Mouse (Mus musculus) forebrain, embryonic 14.5 days (tissue): ENCODE measurements around the gene Myo1d. TPM values are rescaled to one million over a fixed set of nuclear protein-coding genes. Genes with fewer than 3 reads are reported as not detected.

ENCODE experiments used
- ATAC-seq: fragments of 200-750 bp; cut with Nextera tagmentation; 2 replicates; pipeline ENCODE4 v1.8.0; 2017; ENCODE audit warnings: mild to moderate bottlenecking, moderate library complexity
- DNase-seq: peaks from one replicate; pipeline ENCODE4 v3.0.0-alpha.2; 2015; ENCODE audit warnings: low spot score
- H3K27ac ChIP-seq: fragments of 300-500 bp; sonication (generic); 2 replicates; pipeline ENCODE4 v1.5.1; 2014; ENCODE audit warnings: low read depth, mild to moderate bottlenecking, control low read depth, low read length, moderate library complexity
- H3K27me3 ChIP-seq: fragments of 300-500 bp; sonication (generic); replicated peaks from 2 replicates; pipeline ENCODE4 v1.6.1; 2014; ENCODE audit warnings: low read length, control low read depth, mixed read lengths; ENCODE audit not compliant: control insufficient read depth, insufficient read depth
- H3K36me3 ChIP-seq: fragments of 300-500 bp; sonication (generic); 2 replicates; pipeline ENCODE4 v1.6.1; 2014; ENCODE audit warnings: low read length, control low read depth; ENCODE audit not compliant: control insufficient read depth, insufficient read depth
- H3K4me1 ChIP-seq: fragments of 300-500 bp; sonication (generic); 2 replicates; pipeline ENCODE4 v1.6.1; 2014; ENCODE audit warnings: antibody characterized with exemption, low read length, control low read depth; ENCODE audit not compliant: control insufficient read depth, insufficient read depth
- H3K4me2 ChIP-seq: fragments of 300-500 bp; sonication (generic); 2 replicates; pipeline ENCODE4 v1.6.1; 2014; ENCODE audit warnings: mild to moderate bottlenecking, control low read depth, low read length
- H3K4me3 ChIP-seq: fragments of 300-500 bp; sonication (generic); 2 replicates; pipeline ENCODE4 v1.5.1; 2014; ENCODE audit warnings: low read depth, low read length, control low read depth
- H3K9ac ChIP-seq: fragments of 300-500 bp; sonication (generic); 2 replicates; pipeline ENCODE4 v1.6.1; 2014; ENCODE audit warnings: mild to moderate bottlenecking, low read length, control low read depth, moderate library complexity
- H3K9me3 ChIP-seq: fragments of 300-500 bp; sonication (generic); replicated peaks from 2 replicates; pipeline ENCODE4 v1.6.1; 2016; ENCODE audit warnings: low read length, control low read depth, mixed read lengths; ENCODE audit not compliant: control insufficient read depth
- WGBS: fragments of 180-500 bp; shearing (Covaris S2); extraction: QIAGEN DNeasy Blood & Tissue Kit; methylation state at CpG from one replicate; pipeline ENCODE4 v1.1.7; 2014; 5-methylcytosine and 5-hydroxymethylcytosine counted together
- polyA plus RNA-seq: library from polyadenylated mRNA; unstranded; fragments of >200 nt; fragmentation: Nextera tagmentation; extraction: Ambion mirVana; gene quantifications from 2 replicates; pipeline ENCODE4 v1.2.1, GENCODE M21; 2014

Gene Myo1d
- 1.3 and 1.6 TPM in 2 replicates for polyA plus RNA-seq

DNA sequence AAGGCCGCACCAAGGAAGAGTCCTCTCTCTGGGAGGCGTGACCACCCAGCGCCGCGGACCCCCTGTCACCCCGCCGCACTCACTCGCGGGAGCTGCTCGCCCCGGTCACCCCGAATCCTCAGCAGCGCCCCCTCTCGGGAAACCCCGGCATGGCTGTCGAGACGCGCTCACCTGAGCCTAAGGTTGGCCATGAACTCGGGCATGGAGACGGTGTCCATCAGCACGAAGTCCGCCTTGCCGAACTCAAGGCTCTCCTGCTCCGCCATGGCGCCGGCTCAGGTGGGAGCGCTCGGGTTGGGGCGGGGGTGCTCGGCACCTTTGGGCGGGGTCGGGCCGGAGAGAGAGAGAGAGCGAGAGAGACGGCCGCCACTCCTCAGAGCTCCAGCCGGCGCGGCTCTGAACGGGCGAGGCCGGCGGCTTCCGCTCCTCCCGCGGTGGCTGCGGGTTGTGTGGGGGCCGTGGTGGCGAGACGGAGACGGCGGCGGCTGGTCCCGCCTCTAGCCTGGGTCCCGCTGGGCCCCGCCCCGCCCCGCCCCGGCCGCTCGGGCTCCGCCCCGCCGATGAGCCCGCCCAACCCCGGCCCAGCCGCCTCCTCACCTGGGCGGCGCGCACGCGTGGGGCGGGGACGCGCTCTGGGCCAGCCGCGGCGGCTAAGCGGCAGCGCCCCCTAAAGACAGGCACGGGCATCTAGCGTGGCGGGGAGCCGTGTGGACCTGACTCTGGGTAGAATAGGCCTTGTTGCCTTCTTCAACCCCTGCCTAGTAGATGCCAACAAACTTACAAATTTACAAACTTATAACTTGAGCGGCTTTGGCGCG lies at the start of gene Myo1d:
TSS of gene Myo1d (minus strand) at position 499 of the 818 bp plus-strand sequence.
- H3K27ac ChIP-seq: no peak within 1 kb of the TSS
- H3K4me3 ChIP-seq: peak within 1 kb of the TSS; percentile 63
- peak within 1 kb of the TSS; percentile 78 for H3K4me2 ChIP-seq
- H3K9me3 ChIP-seq: no peaks in the 10 kb centered on the region
- H3K4me1 ChIP-seq: no peaks in the 10 kb centered on the region
- ATAC-seq (peak; percentile 94), DNase-seq (peak; percentile 83)
- peak within 1 kb of the TSS; percentile 67 for H3K9ac ChIP-seq
- WGBS: under 1% methylated on average over 75 of the region's 87 CpGs
- H3K27me3 ChIP-seq: 0 out of 2 replicates have a peak, but pooled peaks cover 7% of the 10 kb centered on the region
- no peaks in the 10 kb centered on the region for H3K36me3 ChIP-seq

DNA sequence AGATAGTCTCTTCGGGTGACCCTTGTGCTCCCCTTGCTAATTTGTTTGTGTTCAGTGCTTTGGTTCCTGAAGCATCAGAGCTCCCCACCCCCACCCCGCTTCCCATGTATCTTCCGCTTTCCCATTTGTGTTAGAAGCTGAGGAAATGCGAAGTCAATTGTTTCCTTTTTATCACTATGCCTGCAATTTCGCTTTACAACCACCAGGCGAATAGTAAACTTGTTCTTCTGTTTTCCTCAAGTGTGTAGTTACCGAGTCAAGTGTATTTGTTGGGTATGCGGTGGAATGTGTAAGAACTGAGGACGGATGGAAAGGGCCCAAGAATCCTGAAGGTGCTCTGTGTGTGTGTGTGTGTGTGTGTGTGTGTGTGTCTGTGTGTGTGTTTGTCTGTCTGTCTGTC lies 42.0 kb upstream of the Myo1d start:
- H3K9me3 ChIP-seq: no peaks in the 10 kb centered on the region
- DNase-seq: no peak
- H3K4me3 ChIP-seq: no peak overlapping the region
- 0 out of 2 replicates have a peak, but pooled peaks cover 9% of the 10 kb centered on the region for H3K36me3 ChIP-seq
- 0 out of 2 replicates have a peak, but pooled peaks cover 3% of the 10 kb centered on the region for H3K4me1 ChIP-seq
- no peak overlapping the region for H3K4me2 ChIP-seq
- WGBS: 87% methylated on average over 9 of the region's 9 CpGs
- H3K9ac ChIP-seq: no peak overlapping the region
- H3K27me3 ChIP-seq: no peaks in the 10 kb centered on the region
- no peak overlapping the region for H3K27ac ChIP-seq
- ATAC-seq: no peak

DNA sequence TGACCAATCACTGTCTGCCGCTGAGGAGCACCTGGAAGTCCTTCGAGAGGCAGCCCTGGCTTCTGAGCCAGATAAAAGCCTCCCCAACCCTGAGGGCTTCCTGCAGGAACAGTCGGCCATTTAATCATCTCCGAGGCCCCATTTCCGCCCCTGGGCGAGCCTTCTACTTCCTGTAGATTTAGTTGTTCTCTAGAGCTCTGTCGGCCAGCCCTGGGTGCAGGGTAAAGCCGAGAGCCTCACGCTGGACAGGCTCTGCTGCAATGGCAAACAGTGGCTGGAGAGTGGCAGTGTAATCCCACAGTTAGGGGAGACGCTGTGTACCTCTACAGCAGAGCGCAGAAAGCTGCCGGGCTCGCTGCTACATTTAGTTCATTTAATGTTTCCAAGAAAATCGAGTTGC lies 41.5 kb upstream of the Myo1d start:
- ATAC-seq: no peak

DNA sequence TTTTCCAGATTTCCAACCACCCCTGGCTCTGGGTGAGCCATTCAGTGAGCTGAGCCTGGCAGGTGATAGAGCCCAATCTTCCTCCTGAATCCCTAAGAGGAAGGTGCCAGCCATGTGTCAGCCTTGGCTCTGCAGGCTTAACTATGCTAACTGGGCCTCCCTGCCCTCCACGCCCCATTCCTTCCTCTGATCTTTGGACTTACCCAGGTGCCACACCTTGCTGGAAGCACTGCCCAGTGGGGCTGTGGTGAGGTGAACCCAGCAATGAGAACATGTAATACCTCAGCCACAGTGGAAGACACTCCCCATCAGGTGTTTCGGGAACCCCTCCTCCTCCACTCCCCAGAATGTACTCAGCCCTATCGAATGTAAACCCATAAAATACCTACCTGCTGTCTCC lies 40.3 kb upstream of the Myo1d start:
- whole genome bisulfite sequencing: 92% methylated on average over 3 of the region's 3 CpGs
- H3K9me3 ChIP-seq: no peaks in the 10 kb centered on the region
- ATAC-seq (no peak), DNase-seq (no peak)
- H3K27me3 ChIP-seq: no peaks in the 10 kb centered on the region
- H3K4me1 ChIP-seq: 0 out of 2 replicates have a peak, but pooled peaks cover 3% of the 10 kb centered on the region
- no peak overlapping the region for H3K4me2 ChIP-seq
- no peak overlapping the region for H3K27ac ChIP-seq
- H3K36me3 ChIP-seq: peaks cover 18% of the 10 kb centered on the region; the same call in 1 of the 2 replicates
- H3K4me3 ChIP-seq: no peak overlapping the region
- no peak overlapping the region for H3K9ac ChIP-seq

More for the DNA sequence above, 41.5 kb upstream of the Myo1d start:
- Histone ChIP-seq H3K9ac (no peak overlapping the region), H3K27me3 (no peaks in the 10 kb centered on the region), H3K9me3 (no peaks in the 10 kb centered on the region), H3K36me3 (0 out of 2 replicates have a peak, but pooled peaks cover 9% of the 10 kb centered on the region), H3K27ac (no peak overlapping the region), H3K4me1 (0 out of 2 replicates have a peak, but pooled peaks cover 3% of the 10 kb centered on the region), H3K4me3 (no peak overlapping the region), H3K4me2 (no peak overlapping the region)
- DNase-seq: peak; percentile 31
- WGBS: 53% methylated on average over 14 of the region's 14 CpGs

DNA sequence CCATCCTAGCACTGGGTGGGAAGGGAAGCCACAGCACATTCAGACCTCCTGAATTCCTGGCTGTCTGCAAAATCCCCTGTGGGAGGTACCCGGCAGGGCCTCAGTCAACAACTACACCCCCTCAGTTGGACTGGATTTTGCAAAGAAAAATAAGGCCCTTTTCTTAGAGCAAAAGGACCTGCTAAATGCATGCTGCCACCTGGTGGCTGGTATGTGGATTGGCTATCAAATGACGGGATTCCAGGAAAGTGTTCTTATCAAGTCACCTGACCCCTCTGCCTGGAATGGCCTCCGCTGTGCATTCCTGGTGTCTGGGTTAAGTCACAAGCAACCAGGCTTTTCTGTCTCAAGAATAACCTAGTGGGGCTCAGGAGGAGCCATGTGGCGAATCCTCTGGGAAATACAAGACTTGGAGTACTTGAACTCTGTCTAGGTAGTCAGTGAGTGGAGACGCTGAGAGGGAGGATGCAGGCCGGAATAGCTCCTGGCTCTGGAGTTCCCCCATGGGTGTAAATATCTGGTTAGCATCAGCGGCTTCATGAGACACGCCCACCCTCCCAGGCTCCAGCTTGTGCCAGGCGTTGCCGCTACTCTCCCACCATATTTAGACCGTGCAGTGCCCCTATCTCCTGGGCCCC lies 38.4 kb upstream of the Myo1d start:
- Histone ChIP-seq H3K9ac (no peak overlapping the region; the same call in 1 of the 2 replicates), H3K4me2 (no peak overlapping the region), H3K4me3 (no peak overlapping the region), H3K36me3 (peaks cover 34% of the 10 kb centered on the region), H3K27me3 (no peaks in the 10 kb centered on the region), H3K9me3 (no peaks in the 10 kb centered on the region), H3K27ac (no peak overlapping the region), H3K4me1 (0 out of 2 replicates have a peak, but pooled peaks cover 3% of the 10 kb centered on the region)
- peak; percentile 90 for DNase-seq
- peak; percentile 55; the same call in 1 of the 2 replicates for ATAC-seq
- WGBS: 46% methylated on average over 11 of the region's 11 CpGs

DNA sequence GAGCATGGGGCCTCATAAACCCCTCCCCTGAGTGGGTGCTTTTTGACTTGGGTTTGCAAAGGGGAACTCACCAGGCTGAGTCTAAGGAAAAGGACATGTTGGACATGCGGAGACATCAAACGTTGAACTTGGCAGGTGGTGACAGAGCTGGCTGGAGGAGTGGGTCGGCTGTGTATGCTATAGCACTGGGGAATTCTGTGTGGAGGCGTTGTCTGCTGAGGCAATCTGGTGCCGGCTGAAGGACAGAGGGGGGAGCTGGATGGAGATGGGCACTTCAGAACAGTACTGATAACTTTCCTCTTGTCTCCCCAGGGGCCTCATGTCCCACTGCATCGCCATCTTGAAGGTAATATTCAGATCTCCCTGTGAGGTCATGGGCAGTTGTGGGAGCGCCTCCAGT lies 35.5 kb upstream of the Myo1d start:
- H3K36me3 ChIP-seq: peaks cover 32% of the 10 kb centered on the region
- H3K9me3 ChIP-seq: no peaks in the 10 kb centered on the region
- DNase-seq (no peak), ATAC-seq (no peak)
- no peak overlapping the region for H3K4me2 ChIP-seq
- H3K4me1 ChIP-seq: peaks cover 14% of the 10 kb centered on the region
- whole genome bisulfite sequencing: 92% methylated on average over 7 of the region's 7 CpGs
- H3K27ac ChIP-seq: no peak overlapping the region
- no peak overlapping the region for H3K9ac ChIP-seq
- H3K4me3 ChIP-seq: no peak overlapping the region
- H3K27me3 ChIP-seq: no peaks in the 10 kb centered on the region

DNA sequence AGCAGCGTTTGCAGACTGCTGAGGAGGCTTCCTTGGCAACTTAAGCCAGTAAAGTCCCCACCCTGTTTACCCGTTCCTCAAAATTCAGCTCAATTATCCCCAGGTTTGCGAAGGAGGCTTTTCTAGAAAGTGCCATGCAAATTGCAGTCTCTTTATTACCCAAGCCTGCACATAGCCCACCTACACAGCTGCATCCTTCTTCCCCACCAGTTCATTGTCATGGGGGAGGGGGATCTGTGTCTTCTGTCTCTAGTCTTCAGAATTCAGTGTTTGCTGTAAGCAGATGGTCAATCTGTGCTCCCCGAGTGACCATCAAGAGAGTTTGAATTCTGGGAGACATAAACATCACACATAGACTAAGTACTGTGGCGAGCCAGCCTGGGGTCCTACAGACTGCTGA lies 31.3 kb upstream of the Myo1d start:
- peak overlapping the region; percentile 84 for H3K4me2 ChIP-seq
- H3K4me1 ChIP-seq: peaks cover 11% of the 10 kb centered on the region
- 20% methylated on average over 5 of the region's 5 CpGs for WGBS
- H3K4me3 ChIP-seq: peak overlapping the region; percentile 50
- ATAC-seq (no peak), DNase-seq (no peak)
- no peak overlapping the region for H3K27ac ChIP-seq
- peak overlapping the region; percentile 84 for H3K9ac ChIP-seq
- H3K9me3 ChIP-seq: no peaks in the 10 kb centered on the region
- H3K36me3 ChIP-seq: peaks cover 29% of the 10 kb centered on the region
- no peaks in the 10 kb centered on the region for H3K27me3 ChIP-seq

DNA sequence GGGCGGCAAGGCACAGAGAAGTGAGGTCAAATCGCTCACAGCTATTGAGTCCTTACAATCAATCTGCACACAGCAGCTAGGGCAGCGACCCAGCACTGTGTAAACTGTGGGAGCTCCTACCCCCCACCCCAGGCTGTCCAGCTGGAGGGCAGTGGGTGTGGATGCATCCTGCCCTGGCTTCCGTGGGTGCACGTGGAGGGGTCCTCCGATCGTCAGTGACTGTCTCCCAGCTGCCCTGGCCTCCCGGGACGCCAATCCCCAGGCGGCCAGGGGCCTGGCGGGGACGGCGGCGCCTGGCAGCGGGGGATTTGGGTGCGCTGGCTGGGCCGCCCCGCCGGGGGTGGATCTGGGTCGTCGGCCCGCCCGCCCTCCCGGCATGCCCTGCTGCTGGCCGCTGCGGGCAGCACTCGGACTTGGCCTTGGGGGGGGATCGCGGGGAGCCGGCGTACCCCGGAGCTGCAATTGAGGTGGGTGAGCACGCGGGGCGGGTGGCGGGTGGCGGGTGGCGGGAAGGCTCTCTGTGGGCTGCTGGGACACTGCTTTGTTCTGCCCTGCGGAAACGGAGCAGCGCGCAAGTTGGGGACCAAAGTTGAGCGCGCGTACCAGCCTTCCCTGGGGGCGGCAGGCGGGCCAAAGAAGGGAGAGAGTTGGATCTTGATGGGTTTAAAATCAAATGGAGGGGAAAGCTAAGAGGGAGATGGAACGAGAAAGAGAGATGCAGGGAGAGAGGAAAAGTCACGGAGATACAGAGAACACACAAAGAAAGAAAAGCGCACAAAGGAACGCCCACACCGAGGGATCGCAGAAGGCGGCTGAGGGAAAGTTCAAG lies 30.4 kb upstream of the Myo1d start, which contains the start of gene Tmem98:
TSS of gene Tmem98 (plus strand) at position 183 of the 829 bp plus-strand sequence.
- WGBS: 2% methylated on average over 46 of the region's 54 CpGs
- DNase-seq (peak; percentile 53), ATAC-seq (peak; percentile 80)
- Histone ChIP-seq H3K9me3 (no peaks in the 10 kb centered on the region), H3K4me1 (peaks cover 11% of the 10 kb centered on the region), H3K9ac (peak within 1 kb of the TSS; percentile 84), H3K27me3 (no peaks in the 10 kb centered on the region), H3K36me3 (peaks cover 21% of the 10 kb centered on the region), H3K4me2 (peak within 1 kb of the TSS; percentile 84), H3K27ac (peak within 1 kb of the TSS; percentile 55; the same call in 1 of the 2 replicates), H3K4me3 (peak within 1 kb of the TSS; percentile 50)
